Mouse (Mus musculus): ENCODE data around the gene Ccr9. TPM values are rescaled to one million over a fixed set of nuclear protein-coding genes. Genes with fewer than 3 reads are reported as not detected.
"Not testable (repeated sequence)": the region's sequence is repeated elsewhere in the genome, so short reads cannot be mapped to it uniquely, and the experiment has no call there.

The Ccr9 gene
- polyA plus RNA-seq, 2 experiments from 2014 or later, result 28.0 to 36.1 TPM

DNA sequence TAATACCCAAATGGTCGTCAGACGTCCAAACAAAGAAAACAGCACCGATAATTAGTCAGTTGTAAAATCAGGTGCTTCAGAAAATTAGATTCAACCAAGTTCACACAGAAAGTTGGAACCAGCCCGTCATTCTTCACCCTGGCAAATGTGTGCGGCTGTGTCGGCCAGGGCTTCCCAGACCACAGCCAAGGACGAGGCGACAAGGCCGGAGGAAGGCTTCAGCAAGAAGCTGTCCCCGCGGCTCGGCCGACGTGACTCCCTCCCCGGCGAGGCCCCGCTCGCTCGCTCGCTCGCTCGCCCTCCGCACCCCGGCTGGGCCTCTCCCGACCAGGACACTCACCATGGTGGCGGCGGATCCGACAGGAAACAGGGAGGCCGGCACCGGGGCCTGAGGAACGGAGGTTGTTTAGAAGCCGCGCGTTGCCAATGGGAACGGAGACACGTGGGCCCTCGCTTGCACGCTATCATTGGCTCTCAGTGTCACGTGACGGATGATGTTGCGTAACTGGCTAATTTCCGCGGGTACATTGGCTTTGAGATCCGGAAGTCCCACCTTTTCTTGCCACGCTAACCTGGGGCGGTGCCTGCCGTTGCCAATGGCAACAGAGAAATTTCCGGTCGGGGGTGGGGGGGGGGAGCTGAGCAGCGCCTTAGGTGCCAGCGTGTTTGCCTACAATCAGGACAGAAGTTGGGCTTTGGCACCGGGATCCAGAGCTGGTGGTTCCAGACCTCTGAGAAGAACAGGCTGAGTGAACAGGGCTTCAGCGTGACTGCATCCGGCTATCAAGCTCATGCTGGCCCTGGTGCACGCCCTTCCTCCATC is 39.2 kb downstream of the Ccr9 start, which contains the start of gene Lztfl1:
TSS of gene Lztfl1 (minus strand) at position 512 of the 823 bp plus-strand sequence.
- peak; percentile 99 for ATAC-seq

DNA sequence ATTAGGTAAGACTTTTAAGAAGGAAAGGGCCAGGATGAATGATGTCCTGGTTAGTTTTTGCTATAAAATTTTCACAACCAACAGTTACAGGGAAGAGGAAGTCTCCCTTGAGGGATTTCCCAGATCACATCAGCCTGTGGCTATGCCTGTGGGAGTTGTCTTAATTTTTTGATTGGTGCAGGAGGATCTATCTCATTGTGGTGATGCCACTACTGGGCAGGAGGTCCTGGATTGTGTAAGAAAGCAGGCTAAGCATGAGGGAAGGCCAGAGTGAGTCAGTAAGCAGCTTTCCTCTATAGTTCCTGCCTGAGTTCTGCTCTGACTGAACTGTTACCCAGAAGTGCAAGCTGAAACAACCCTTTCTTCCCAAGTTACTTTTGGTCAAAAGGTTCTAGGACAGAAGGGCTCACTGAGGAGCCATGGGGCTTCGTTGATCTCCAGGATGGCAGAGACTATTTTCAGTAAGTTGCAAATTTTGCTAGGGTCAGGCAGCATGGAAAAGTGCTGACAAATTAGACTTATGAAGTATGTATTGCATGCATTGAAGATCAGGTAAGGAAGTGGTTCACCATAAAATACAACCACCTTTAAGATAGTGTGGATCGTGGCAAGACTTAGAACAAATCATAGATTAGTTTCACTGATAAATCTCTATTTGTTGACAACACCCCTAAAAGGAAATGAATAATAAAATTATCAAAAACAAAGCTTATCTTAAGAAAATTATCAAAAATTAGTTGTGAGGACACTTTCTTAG is 44.7 kb downstream of the Ccr9 start:
- ATAC-seq, result peak; percentile 64

DNA sequence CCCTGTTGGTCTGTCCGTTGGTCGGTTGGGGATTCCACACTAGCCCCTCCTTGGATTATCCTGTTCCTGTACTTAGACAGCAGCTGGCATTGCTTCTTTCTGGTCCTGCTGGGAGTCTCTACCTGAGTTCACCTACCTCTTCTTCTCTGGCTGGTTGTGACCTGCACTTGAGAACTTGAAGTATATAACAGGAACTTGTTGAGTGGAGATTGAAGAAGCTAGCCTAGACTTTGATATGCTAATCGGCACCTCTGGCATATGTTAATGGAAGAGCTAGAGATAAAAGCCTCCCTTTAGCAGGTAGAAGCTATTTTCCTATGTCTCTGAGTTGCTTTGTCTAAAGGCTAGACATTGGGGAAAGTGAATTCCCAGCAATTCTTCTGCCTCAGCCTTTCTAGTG is 53.0 kb downstream of the Ccr9 start:
- ATAC-seq, result no peak

DNA sequence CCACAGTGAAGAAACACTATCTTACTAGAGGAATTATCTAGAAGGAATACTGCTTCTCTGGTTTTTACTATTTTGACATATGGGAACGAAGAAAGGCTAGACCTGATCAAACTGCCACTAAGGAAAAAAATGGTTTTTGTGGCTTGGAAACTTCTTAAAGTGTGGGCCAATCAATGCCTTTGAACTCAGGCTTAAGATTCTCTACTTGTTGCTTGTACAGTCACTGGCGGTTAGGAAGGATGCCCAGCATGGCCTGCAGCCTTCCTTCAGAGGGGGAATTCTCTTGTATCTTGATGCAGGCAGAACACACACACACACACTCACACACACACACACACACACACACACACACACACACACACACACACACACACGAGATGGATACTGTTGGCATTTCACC is 55.9 kb downstream of the Ccr9 start:
- peak; percentile 51 for ATAC-seq

DNA sequence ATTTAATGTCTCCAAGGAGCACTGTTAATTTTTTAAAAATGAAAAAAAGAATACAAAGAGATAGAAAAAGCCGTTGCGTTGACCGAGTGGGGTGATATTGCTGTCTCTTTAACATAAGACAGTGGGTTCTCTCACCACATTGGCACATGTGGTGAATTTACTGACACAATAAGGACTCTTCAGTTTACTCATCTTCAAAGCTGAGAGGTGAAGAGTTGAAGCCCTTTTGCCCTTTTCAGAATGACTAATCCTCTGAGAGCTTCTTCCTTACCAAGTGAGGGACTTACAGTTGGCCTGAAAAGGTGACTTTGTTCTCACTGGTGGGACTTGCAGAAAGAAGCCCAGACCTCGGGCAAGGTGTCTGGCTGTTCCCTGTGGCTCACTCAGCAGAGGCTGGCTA is 62.6 kb downstream of the Ccr9 start:
- peak; percentile 41 for ATAC-seq

DNA sequence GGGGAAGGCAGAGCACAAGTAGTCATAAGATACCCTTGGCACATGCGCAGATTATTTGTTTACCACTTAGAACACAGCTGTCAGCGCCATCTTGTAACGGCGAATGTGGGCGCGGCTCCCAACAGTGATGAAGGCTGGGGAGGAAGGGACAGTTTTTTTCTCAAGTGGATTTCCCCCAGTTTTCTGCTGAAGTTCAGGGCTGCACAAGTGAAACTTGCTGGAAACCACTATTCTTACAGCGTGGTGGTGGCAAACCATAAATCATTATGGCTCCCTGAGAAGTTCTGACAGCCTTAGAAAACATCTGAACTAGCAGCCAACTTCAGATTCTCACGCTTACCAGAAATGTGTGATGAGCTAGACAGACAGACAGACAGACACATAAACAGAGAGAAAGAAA is 71.4 kb downstream of the Ccr9 start:
- ATAC-seq, result not testable (repeated sequence)

DNA sequence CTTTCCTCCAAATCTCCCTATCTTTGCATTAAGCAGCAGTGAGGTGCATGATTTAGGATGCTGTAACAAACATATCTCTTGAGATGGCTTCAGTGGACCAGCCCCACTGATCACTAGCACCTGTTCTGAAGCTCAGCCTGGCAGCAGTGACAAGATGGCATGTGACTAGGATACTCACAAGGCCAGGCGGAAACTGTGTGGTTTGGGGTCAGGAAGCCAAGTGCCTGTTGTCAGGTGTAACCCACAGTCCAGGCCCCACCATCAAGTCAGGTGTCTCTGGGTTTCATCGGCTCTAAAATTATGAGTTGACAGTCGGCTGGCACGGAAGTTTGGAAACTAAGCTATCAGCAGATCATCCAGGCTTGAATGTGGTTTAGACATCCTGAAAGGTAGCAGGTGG is 76.1 kb downstream of the Ccr9 start:
- peak; percentile 86 for ATAC-seq

DNA sequence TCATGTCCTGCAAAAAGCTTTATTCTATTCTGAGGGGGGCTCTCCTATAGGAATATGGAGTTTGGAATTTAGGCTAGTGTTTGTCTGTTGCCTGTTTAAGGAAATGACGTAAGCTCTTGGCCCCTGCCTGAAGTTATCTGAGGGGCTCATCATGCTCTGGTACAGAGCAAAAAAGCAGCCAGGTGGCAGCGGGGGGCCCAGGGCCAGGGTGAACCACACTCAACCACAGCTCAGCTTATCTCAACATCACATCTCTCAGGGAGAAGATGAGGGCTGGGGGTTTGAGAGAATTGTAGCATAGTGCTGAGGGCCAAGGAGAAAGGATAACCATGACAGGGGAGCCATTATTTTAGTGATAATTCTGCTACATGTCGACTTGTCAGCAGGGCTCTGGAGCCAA is 78.5 kb downstream of the Ccr9 start:
- ATAC-seq, result peak; percentile 22

DNA sequence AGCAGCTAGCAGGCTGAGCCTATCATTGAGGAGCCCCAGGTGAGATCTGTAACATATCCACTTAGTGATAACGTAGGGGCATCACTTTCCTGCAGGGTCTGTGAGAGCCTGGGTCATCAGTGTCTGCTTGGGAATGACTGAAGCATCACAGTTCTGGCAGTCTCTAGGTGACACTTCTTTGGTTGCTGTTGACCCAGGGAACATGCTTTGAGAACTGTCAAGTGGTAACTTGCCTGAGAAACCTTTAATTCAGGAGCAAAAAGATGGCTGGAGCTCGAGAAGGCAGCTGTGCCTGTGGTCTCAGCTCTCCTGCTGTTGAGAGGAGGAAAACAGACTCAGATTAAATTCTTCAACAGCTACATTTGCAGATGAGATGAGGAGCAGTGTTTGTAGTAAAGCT is 79.1 kb downstream of the Ccr9 start:
- ATAC-seq, result no peak

DNA sequence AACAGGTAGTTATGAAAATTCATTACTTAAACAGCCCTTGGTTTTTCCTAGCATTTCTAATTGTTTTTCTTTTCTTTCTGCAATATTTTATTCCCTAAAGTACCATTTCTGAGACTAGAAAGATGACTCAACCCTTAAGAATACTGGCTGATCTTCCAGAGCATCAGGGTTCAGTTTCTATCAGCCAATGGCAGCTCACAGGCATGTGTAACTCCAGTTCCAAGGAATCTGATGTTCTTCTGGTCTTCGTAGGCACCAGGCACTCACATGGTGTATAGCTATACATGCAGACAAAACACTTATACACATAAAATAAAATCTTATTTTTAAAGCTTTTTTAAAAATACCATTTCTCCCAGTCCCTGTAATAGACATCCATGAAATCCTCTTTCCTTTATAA is 79.9 kb downstream of the Ccr9 start:
- no peak for ATAC-seq

DNA sequence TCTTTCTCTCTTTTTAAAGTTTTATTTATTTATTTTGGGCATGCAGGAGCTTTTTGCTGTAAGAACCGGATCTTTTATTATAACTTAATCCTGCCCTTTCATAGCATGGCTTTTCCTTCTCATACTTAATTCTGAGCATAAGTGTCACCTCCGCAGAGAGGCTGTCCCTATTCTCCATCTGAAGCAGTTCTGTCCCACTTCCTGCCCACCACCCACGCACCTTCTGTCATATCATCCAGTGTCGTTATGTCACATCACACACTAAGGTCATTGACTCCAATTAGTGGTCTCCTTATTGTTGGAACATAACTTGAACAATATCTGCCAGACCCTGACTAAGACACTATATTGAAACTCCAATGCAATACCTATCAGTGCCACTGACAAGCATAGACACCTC is 80.4 kb downstream of the Ccr9 start:
- ATAC-seq, result peak; percentile 19

DNA sequence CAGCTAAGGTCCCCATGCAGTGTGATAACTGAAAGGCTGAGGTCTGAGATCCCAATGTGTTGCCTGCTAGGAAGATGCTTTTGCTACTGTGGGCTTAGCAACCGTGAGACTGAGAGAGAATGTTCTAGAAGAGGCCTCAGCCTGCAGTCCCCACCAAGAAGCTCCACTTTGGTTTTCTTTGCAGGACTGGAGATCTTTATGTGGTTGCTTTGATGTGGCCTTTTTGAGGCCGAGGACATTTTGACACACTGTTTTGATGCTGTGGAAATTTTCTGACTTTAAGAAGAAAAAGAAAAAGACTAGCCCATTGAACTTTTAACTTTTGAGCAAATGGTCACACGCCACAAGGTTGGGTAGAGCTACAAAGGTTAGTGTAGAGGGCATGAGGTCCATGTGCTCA is 82.6 kb downstream of the Ccr9 start:
- ATAC-seq, result no peak

DNA sequence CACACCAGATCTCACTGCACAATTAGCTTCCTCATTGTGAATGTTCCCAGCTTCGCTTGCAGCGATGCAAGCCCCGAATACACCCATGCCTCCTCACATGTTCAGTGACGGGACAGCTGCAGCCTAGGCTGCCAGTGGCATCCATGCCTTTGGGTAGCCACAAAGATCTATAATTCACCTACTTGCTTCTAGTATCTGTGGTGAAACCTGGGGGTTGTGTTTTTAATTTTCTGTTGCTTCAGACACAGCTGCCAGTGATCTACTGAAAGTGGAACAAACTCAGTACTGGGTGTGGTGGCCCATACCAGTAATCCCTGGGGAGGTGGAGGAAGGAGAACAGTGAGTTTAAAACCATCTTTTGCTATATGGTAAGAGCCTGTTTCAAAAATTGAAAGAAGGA is 84.6 kb downstream of the Ccr9 start:
- ATAC-seq, result no peak

DNA sequence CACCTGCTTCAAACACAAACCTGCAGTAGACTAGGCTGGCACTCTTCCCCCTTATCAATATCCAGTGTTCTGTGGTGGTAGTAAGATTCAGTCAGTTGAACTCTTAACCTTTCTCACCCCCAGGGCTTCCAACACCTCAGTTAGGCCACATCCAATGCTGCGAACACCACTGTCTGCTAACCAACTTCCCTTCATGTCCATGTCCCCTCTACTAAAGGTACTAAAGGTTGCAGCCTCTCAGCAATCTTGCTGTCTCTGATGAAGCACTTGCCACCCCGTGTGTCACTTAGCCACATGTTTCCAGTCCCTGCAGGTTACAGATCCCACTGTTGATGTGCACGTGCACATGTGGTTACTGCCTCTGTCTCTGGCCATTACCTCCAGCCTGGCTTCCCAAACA is 85.5 kb downstream of the Ccr9 start:
- ATAC-seq, result no peak

DNA sequence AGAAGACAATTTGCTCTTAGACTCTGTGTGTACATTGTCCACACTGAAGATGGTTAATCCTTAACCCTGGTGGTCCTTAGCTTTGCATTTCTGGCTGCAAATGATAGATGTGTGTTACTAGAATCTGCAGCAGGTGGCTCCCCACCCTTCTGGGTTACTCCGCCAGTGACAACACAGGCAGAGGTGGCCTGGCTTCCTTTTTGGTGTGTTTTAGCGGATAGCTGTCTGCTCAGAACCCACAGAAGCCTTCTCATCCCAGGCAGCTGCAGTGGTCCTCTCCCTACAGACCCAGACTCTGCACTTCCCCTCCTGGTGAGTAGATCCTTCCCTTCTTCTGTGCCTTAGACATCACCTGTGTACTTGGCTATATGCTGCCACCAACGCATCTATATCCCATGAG is 88.8 kb downstream of the Ccr9 start:
- no peak for ATAC-seq

DNA sequence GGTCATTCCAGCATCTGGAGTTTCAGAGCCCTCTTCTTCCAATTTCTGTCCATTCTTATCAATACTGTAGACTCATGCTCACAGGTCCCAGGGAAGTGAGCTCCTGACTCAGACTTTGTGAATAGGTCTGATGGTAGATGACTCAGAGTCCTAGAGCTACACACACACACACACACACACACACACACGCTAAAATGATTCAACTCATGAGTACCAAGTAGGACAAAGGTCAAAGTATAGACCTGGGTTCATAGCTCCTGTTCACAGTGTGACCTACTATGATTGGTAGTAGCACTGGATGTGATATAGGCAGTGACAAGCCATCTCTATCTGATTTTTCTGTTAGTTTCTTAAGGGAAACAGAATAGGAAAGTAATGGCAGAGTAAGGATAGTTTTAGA is 90.2 kb downstream of the Ccr9 start:
- peak; percentile 42 for ATAC-seq

DNA sequence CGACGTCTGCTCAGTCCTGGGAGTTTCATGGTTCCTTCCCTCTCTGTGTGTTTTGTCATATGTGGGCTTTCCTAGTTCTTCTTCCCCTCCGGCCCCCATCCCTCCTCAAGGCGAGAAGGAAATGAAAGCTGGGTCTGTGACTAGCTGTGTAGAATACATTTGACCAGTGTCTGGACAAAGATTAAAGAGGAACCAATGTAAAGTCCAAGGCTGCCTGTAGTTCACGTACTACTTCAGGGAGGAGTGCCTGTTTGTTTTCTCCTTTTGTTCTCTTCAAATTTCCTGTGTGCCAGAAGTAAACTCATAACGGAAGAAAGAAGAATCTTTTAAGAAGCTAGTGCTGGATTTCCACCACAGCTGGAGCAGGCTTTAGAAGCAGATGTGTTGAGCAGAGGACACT is 91.3 kb downstream of the Ccr9 start:
- no peak for ATAC-seq

DNA sequence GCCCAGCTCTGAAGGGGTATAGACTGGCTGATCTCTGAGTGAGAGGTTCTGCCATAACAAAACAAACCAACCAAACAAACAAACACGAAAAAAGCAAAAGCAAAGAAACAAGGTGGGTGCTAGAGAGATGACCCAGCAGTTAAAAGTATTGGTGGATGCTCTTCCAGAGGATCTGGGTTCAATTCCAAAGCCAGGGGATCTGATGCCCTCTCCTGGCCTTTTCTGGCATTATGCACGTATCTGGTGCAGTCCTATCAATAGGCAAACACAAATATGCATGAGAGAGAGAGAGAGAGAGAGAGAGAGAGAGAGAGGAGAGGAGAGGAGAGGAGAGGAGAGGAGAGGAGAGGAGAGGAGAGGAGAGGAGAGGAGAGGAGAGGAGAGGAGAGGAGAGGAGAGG is 95.1 kb downstream of the Ccr9 start:
- peak; percentile 34 for ATAC-seq

DNA sequence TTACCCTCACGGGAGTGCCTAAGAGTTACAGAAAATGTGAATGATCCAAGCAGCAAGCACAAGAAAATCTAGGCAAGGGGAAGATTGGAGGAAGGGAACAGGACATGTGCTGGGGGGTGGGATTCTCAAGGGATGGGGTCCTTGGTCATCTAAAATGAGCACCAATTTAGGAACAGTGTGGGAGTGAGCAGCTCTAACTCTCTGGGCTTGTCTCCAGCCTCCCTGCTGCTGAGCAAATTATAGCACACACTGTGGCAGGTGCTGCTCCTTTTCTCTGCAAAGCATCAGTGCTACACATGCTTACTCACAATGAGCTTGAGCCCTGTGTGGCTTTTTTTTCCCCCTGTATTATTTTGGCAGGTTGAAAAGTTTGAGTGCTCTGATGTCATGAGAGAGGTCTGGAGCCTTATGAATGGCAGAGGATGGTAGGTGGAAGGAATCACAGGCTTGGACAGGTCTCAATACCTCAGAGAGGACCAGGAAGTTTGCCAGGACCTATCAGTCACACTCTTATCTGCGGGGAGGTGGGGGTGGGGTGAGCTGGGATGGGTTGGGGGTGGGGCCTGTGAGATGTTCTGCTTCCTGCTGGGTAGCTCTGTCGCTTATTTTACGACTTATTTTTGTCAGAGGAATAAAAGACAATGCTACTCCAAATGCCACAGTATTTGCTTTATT is 110.8 kb downstream of the Ccr9 start:
- ATAC-seq, result peak; percentile 26

DNA sequence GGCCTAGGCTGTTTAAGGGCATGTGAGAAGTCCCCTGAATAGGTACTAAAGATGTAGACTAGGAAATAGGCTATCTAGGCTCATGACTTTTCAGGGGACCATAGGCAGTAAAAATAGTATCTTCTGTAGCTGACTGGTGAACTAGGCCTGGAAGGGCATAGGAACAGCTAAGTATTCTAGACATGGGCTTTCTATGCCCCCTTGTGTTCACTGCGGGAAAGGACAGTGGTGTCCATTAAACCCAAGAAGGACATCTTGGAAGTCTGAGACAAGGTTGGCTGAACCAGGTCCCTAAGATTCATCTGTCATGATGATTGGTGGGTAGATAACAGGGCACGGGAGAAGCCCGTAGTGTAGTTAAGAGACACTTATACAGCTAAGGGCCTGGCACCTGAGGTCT is 117.9 kb downstream of the Ccr9 start:
- ATAC-seq, result peak; percentile 77

DNA sequence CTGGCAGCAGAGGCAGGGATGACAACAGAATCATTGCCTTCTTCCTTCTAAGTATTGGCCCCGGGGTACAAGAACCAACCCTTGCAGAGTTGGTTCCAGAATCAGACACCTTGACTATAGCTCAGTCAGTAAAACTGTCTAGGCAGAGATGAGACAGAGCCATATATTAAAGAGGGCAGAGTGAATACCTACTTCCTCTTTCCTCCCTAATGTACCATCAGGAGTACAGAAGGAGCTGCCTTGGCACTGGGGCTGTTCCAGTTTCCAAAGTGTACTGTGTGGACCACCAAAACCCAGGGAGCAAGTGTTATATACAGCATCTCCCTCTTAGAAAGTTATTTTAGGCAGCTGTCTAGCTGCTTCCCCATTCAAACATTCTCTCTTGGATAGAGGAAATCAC is 123.3 kb downstream of the Ccr9 start:
- no peak for ATAC-seq

DNA sequence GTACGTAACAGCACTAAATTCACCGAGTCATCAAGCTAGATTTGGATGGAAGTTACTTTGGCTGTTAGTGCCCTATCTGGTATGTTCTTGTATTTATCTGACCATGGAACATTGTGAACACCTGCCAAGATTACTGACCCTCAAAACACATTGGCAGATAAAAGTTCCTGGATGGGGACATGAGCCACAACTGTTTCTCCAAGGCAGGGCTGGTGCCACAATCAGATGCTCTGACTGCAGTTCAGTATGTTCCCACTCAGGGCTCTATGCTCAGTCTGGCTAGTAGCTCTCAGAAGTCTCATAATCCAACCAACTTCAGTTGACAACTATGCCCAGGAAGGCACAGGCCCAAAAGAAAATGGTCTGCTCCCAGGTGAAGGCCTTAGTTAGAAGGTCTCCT is 124.2 kb downstream of the Ccr9 start:
- no peak for ATAC-seq

DNA sequence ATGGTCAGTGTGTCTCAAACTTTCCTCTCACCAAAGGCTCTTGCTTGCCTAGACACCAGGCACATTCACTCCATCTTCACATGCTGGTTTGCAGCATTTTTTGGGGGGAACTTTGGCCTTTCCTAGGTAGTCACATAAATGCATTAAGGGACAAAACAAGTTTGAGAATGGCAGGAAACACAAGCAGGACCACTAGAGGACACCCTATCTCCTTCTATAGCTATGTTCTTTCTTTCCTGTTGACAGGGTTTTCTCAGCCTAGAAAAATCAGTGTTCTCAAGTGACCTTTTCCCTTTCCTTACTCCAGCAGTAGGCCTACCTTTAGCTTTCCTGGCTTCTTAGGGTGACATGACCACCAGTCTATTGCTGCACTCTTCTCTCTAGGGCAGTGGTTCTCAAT is 124.7 kb downstream of the Ccr9 start:
- no peak for ATAC-seq

DNA sequence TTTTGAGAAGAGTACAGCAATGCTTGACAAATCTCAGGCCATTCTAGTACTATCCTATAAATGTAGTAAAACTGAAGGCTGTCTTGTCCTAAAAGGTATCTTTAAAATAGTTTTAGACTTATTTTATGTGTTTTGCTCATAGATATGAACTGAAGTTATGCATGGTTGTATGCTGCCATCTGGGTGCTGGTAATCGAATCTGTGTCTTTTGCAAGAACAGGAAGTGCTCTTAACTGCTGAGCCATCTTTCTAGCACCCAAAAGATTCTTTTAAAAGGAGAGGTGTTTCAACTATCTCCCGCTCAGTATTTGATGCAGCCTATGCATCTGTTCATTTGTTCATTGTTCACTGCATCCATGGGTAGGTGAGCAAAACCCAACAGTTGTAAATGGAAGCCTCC is 127.0 kb downstream of the Ccr9 start:
- ATAC-seq, result peak; percentile 42
